Mouse (Mus musculus): ENCODE measurements around the gene Timm8b.

DNA sequence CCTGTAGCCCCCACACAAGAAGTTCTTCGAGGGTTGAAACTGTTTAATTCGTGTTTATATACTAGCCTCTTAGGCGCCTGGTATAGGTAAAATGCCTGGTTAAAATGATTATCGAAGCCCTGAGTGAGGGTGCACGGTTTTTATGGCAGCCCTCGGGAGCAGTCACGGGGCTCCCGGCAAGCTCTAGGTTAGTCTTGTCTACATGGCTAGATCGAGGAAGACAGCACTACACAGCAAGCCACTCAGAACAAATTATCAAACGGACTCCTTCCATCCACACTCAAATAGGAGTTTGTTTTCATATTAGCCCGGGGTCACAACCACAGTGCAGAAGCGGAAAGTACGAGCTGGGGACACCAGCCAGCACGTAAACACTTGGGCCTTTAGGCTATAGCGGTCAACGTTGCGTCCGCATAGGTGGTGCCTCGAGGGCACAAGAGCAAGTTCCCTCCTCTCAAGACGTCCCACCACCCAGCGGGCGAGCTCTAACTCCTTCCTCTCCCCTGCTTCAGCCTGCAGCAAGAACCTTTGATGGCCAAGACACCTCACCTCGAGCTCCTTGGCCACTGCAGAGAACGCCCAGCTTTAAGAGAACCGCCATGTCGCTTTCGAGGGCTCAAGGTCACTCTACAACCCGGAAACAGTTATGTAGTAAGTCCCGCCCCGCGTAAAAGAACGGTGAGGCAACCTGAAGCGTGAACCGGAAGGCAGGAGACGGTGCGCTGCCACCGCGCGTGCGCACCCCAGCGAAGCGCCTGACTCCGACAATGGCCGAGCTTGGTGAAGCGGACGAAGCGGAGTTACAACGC, at the start of gene Timm8b, which contains the start of gene Sdhd:
- TF ChIP-seq GATA1 (IDR thresholded peaks at IDR 0.05; ENCODE audit: low read length) (no peak), TAL1 (IDR thresholded peaks at IDR 0.05; ENCODE audit: low read length) (no peak)
